Mouse (Mus musculus) limb, embryonic 11.5 days (tissue): ENCODE results near the gene Gpr39. TPM values are rescaled to one million over a fixed set of nuclear protein-coding genes. Genes with fewer than 3 reads are reported as not detected.

ENCODE experiments used
- ATAC-seq: fragments of 200-750 bp; cut with Nextera tagmentation; 2 replicates; pipeline ENCODE4 v1.8.0; 2017; ENCODE audit warnings: low read depth; ENCODE audit not compliant: insufficient number of reproducible peaks, low FRiP score, low TSS enrichment
- DNase-seq: peaks from one replicate; pipeline ENCODE4 v3.0.0-alpha.2; 2015; ENCODE audit warnings: low spot score
- H3K27ac ChIP-seq: fragments of 300-500 bp; sonication (generic); replicated peaks from 2 replicates; pipeline ENCODE4 v1.5.1; 2014; ENCODE audit warnings: low read depth, mild to moderate bottlenecking, low read length
- H3K27me3 ChIP-seq: fragments of 300-500 bp; sonication (generic); 2 replicates; pipeline ENCODE4 v1.6.1; 2014; ENCODE audit warnings: mild to moderate bottlenecking, low read length, mixed read lengths; ENCODE audit not compliant: control insufficient read depth, insufficient read depth
- H3K36me3 ChIP-seq: fragments of 300-500 bp; sonication (generic); 2 replicates; pipeline ENCODE4 v1.6.1; 2014; ENCODE audit warnings: mild to moderate bottlenecking, low read length, moderate library complexity, mixed read lengths; ENCODE audit not compliant: control insufficient read depth, insufficient read depth
- H3K4me1 ChIP-seq: fragments of 300-500 bp; sonication (generic); 2 replicates; pipeline ENCODE4 v1.6.1; 2014; ENCODE audit warnings: low read length, mixed read lengths; ENCODE audit not compliant: control insufficient read depth, insufficient read depth
- H3K4me2 ChIP-seq: fragments of 300-500 bp; sonication (generic); 2 replicates; pipeline ENCODE4 v1.6.1; 2014; ENCODE audit warnings: low read depth, mild to moderate bottlenecking, moderate library complexity; ENCODE audit not compliant: severe bottlenecking
- H3K4me3 ChIP-seq: fragments of 300-500 bp; sonication (generic); 2 replicates; pipeline ENCODE4 v1.5.1; 2014; ENCODE audit warnings: low read depth, low read length
- H3K9ac ChIP-seq: fragments of 300-500 bp; sonication (generic); 2 replicates; pipeline ENCODE4 v1.6.1; 2014; ENCODE audit warnings: mild to moderate bottlenecking, low read length
- H3K9me3 ChIP-seq: fragments of 300-500 bp; sonication (generic); 2 replicates; pipeline ENCODE4 v1.6.1; 2016; ENCODE audit warnings: low read length; ENCODE audit not compliant: control insufficient read depth
- WGBS: fragments of 180-500 bp; shearing (Covaris S2); extraction: QIAGEN DNeasy Blood & Tissue Kit; methylation state at CpG from one replicate; pipeline ENCODE4 v1.1.7; 2014; 5-methylcytosine and 5-hydroxymethylcytosine counted together
- polyA plus RNA-seq: library from polyadenylated mRNA; unstranded; fragments of >200 nt; fragmentation: Nextera tagmentation; extraction: Ambion mirVana; gene quantifications from 2 replicates; pipeline ENCODE4 v1.2.1, GENCODE M21; 2014

Gpr39 gene
- polyA plus RNA-seq, 1 experiment from 2014 or later: 0.17 TPM

GRCm38 (mm10) chr1:125789804-125790203, 113.0 kb downstream of the Gpr39 start:
- Histone ChIP-seq H3K9ac (no peak overlapping the region), H3K27me3 (no peaks in the 10 kb centered on the region), H3K27ac (no peak overlapping the region), H3K9me3 (no peaks in the 10 kb centered on the region), H3K4me1 (no peaks in the 10 kb centered on the region), H3K4me2 (no peak overlapping the region), H3K36me3 (no peaks in the 10 kb centered on the region), H3K4me3 (no peak overlapping the region)
- peak; percentile 82 for DNase-seq
- no peak for ATAC-seq
- 22% methylated on average over 4 of the region's 4 CpGs for WGBS

- DNase-seq (no peak), ATAC-seq (no peak)
- no peaks in the 10 kb centered on the region for H3K9me3 ChIP-seq
- WGBS: 87% methylated on average over 5 of the region's 5 CpGs
- H3K4me1 ChIP-seq: no peaks in the 10 kb centered on the region
- H3K4me2 ChIP-seq: no peak overlapping the region
- H3K27me3 ChIP-seq: no peaks in the 10 kb centered on the region
- H3K9ac ChIP-seq: no peak overlapping the region
- H3K27ac ChIP-seq: no peak overlapping the region
- H3K36me3 ChIP-seq: no peaks in the 10 kb centered on the region
- H3K4me3 ChIP-seq: no peak overlapping the region
These were observed 123.7 kb downstream of the Gpr39 start for GRCm38 (mm10) chr1:125800506-125800905.

DNA sequence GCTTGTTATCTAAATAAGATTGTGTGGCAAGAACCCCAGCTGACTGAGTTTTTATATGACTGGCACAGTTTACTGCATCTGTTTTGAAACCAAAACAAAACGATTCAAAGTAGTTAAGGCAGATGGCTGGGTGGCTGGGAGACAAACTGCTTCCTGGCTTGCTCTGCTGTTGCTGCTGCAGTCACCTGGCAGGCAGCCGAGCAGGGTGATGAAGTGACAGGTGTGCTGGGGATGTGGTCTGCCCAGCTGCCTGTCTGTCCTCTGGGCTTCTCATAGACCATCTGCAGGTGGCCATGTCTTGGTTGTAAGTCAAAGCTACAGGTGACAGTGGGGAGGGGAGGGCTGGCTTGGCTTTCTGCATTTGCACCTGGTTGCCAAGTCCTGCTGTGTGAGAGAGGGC, 131.6 kb downstream of the Gpr39 start:
- Histone ChIP-seq H3K36me3 (no peaks in the 10 kb centered on the region), H3K4me2 (no peak overlapping the region), H3K9me3 (no peaks in the 10 kb centered on the region), H3K27ac (no peak overlapping the region), H3K27me3 (no peaks in the 10 kb centered on the region), H3K4me3 (no peak overlapping the region), H3K4me1 (no peaks in the 10 kb centered on the region), H3K9ac (no peak overlapping the region)
- WGBS: 48% methylated on average over 2 of the region's 2 CpGs
- no peak for ATAC-seq
- no peak for DNase-seq

GRCm38 (mm10) chr1:125813141-125813782, 136.5 kb downstream of the Gpr39 start:
- DNase-seq (no peak), ATAC-seq (no peak)
- no peaks in the 10 kb centered on the region for H3K27me3 ChIP-seq
- H3K36me3 ChIP-seq: no peaks in the 10 kb centered on the region
- H3K4me1 ChIP-seq: no peaks in the 10 kb centered on the region
- WGBS: 67% methylated on average over 9 of the region's 9 CpGs
- no peak overlapping the region for H3K4me2 ChIP-seq
- no peak overlapping the region for H3K4me3 ChIP-seq
- no peaks in the 10 kb centered on the region for H3K9me3 ChIP-seq
- H3K9ac ChIP-seq: no peak overlapping the region
- H3K27ac ChIP-seq: no peak overlapping the region

DNA sequence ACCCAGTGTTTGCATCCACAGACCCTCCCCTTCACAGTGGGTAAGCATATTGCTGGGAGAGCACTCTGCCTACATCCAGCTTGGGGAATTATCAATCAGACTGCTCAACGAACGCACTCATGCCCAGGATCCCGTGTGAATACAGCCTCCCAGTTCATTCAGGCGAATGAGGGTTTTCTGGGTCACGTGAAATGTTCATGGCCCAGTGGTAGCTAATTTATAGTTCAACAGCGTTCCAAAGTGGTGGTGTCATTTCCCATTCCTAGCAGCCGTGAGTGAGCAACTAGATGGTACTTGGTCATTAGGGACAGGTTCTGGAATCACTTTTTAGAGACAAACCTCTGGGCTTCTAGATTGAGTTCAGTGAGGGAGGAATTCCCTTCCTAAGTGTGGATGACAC, 144.3 kb downstream of the Gpr39 start:
- DNase-seq (no peak), ATAC-seq (no peak)
- no peaks in the 10 kb centered on the region for H3K9me3 ChIP-seq
- no peak overlapping the region for H3K4me2 ChIP-seq
- no peak overlapping the region for H3K27ac ChIP-seq
- no peaks in the 10 kb centered on the region for H3K4me1 ChIP-seq
- H3K9ac ChIP-seq: no peak overlapping the region
- 82% methylated on average over 7 of the region's 7 CpGs for whole genome bisulfite sequencing
- H3K4me3 ChIP-seq: no peak overlapping the region
- no peaks in the 10 kb centered on the region for H3K27me3 ChIP-seq
- H3K36me3 ChIP-seq: no peaks in the 10 kb centered on the region

GRCm38 (mm10) chr1:125823611-125824010, 146.8 kb downstream of the Gpr39 start:
- H3K9ac ChIP-seq: no peak overlapping the region
- no peaks in the 10 kb centered on the region for H3K36me3 ChIP-seq
- H3K4me2 ChIP-seq: no peak overlapping the region
- no peaks in the 10 kb centered on the region for H3K9me3 ChIP-seq
- ATAC-seq: no peak
- WGBS: 84% methylated on average over 4 of the region's 4 CpGs
- no peaks in the 10 kb centered on the region for H3K4me1 ChIP-seq
- H3K27ac ChIP-seq: no peak overlapping the region
- H3K4me3 ChIP-seq: no peak overlapping the region
- H3K27me3 ChIP-seq: no peaks in the 10 kb centered on the region
- DNase-seq: no peak

DNA sequence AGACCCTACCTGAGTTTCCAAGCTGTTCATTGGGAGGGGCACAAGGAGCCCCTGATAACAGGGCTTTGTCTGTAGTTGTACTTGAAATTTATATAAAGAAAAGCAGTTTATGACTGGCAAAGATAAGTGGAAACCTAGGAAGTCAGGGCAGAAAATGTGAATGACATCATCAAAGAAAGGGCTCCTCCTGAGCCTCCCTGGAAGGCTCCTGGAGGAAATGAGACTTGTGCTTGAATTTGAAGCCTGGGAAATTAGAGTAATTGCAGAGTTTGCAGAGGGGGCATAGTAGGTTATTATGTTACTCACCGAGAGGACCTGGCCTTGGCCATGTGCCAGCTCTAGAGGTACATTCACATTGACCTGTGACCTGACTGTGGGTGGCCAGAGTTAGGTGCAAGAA, 160.7 kb downstream of the Gpr39 start:
- 4% methylated on average over 1 of the region's 1 CpGs for WGBS
- no peak overlapping the region for H3K9ac ChIP-seq
- no peaks in the 10 kb centered on the region for H3K4me1 ChIP-seq
- no peak overlapping the region for H3K4me3 ChIP-seq
- H3K27ac ChIP-seq: no peak overlapping the region
- H3K27me3 ChIP-seq: no peaks in the 10 kb centered on the region
- DNase-seq (peak; percentile 26), ATAC-seq (no peak)
- no peaks in the 10 kb centered on the region for H3K36me3 ChIP-seq
- H3K9me3 ChIP-seq: no peaks in the 10 kb centered on the region
- H3K4me2 ChIP-seq: no peak overlapping the region

GRCm38 (mm10) chr1:125839746-125840392, 163.1 kb downstream of the Gpr39 start:
- no peak for ATAC-seq
- Histone ChIP-seq H3K27ac (no peak overlapping the region), H3K36me3 (no peaks in the 10 kb centered on the region), H3K9ac (no peak overlapping the region), H3K4me1 (no peaks in the 10 kb centered on the region), H3K4me3 (no peak overlapping the region), H3K27me3 (no peaks in the 10 kb centered on the region), H3K4me2 (no peak overlapping the region), H3K9me3 (no peaks in the 10 kb centered on the region)
- DNase-seq: no peak
- WGBS: 67% methylated on average over 13 of the region's 13 CpGs

DNA sequence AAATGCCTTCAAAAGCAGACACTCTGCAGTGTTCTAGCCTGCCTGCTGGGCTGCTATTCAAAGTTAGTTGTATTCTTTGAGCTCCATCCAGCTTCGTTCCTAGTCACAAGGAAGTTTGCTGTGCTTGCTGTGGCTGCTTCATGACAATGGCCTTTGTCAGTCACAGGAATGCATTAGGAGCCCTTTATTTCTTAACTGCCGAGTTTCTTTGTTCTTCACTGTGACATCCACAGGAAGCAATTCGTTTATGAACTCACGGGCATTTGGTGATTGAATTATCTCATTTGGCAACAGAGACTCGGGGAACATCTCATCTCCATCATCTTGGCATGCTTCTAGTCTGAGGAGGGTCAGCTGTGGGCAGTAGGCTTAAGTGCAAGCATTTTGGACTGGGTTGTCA, 177.9 kb downstream of the Gpr39 start:
- DNase-seq: no peak
- Histone ChIP-seq H3K9ac (no peak overlapping the region), H3K4me2 (no peak overlapping the region), H3K9me3 (no peaks in the 10 kb centered on the region), H3K36me3 (no peaks in the 10 kb centered on the region), H3K27me3 (no peaks in the 10 kb centered on the region), H3K27ac (no peak overlapping the region), H3K4me1 (no peaks in the 10 kb centered on the region), H3K4me3 (no peak overlapping the region)
- WGBS: 28% methylated on average over 5 of the region's 5 CpGs
- no peak for ATAC-seq
